Mouse (Mus musculus) brain, embryonic 14.5 days (tissue): Measurements from ENCODE around the gene Slc16a10. TPM values are rescaled to one million over a fixed set of nuclear protein-coding genes. Genes with fewer than 3 reads are reported as not detected.

Source experiments
- DNase-seq: peaks from one replicate; pipeline ENCODE4 v3.0.0-alpha.2; 2011; ENCODE audit warnings: low read depth
- CTCF ChIP-seq: fragments of 200-500 bp; IDR thresholded peaks from 2 replicates; pipeline ENCODE4 v1.5.1; 2012; ENCODE audit warnings: inconsistent platforms, mild to moderate bottlenecking, moderate library complexity, borderline replicate concordance; ENCODE audit not compliant: insufficient read depth, insufficient read length; ENCODE audit errors: extremely low read depth
- POLR2A ChIP-seq: fragments of 200-500 bp; IDR thresholded peaks from 2 replicates; pipeline ENCODE4 v1.6.1; 2012; ENCODE audit warnings: mild to moderate bottlenecking, inconsistent platforms, borderline replicate concordance; ENCODE audit not compliant: poor library complexity, insufficient read depth, insufficient read length, severe bottlenecking; ENCODE audit errors: extremely low read depth
- polyA plus RNA-seq: library from polyadenylated mRNA; depleted of rRNA; stranded (reverse); fragments of >200 nt; gene quantifications from 2 replicates; pipeline ENCODE4 v1.2.3, GENCODE M21; 2012; rRNA removed

The Slc16a10 gene
- polyA plus RNA-seq, 1 experiment: 7.5 TPM

DNA sequence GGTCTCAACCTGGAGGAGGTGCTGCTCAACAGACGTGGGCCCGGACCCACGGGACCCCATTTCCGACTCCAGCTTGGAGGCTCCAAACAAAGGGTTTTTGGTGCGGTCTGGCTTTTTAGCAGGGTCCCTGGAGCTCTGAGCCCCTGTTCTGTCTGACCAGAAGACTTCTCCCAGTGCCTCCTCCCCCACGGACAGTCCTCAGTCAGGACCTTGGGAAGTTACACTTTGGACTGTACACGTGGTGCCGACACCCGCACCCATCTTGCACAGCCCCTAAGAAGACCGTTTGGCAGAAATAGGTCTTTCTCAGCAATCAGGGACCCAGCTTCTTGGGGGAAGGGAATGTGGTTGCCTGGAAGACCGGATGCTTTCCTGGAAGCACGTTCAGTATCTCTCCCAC, 155.6 kb downstream of the Slc16a10 start, which contains the start of gene Mfsd4b5:
Mfsd4b5 (minus strand) TSS at position 181 of the 400 bp plus-strand sequence.
- DNase-seq: no peak
- TF ChIP-seq CTCF: no peak
- no peak for TF ChIP-seq POLR2A

Other genes starting within 250 kb of the Slc16a10 start
- 8.6 and 11.0 TPM in 2 replicates for gene Mfsd4b4, start 243.0 kb downstream of the Slc16a10 start, polyA plus RNA-seq
- not detected in 2 replicates for gene Mfsd4b2, start 215.3 kb downstream of the Slc16a10 start, polyA plus RNA-seq
- 0.05 and 0.07 TPM in 2 replicates for gene Mfsd4b3, start 182.1 kb downstream of the Slc16a10 start, polyA plus RNA-seq
- gene Mfsd4b5, start 155.6 kb downstream of the Slc16a10 start, polyA plus RNA-seq: 0.05 and 0.08 TPM in 2 replicates
- 0.11 and 0.33 TPM in 2 replicates for gene Mfsd4b1, start 117.0 kb downstream of the Slc16a10 start, polyA plus RNA-seq
- gene Rpf2, start 104.8 kb upstream of the Slc16a10 start, polyA plus RNA-seq: 23.5 and 25.8 TPM in 2 replicates
- 32.6 and 47.6 TPM in 2 replicates for gene Gtf3c6, start 115.8 kb upstream of the Slc16a10 start, polyA plus RNA-seq
- gene Amd1, start 159.9 kb upstream of the Slc16a10 start, polyA plus RNA-seq: 50.5 and 55.6 TPM in 2 replicates
- gene Cdk19, start 197.3 kb upstream of the Slc16a10 start, polyA plus RNA-seq: 20.2 and 21.5 TPM in 2 replicates